Mouse (Mus musculus): ENCODE measurements around the gene C2cd4a. TPM values are rescaled to one million over a fixed set of nuclear protein-coding genes. Genes with fewer than 3 reads are reported as not detected.

C2cd4a gene
- total RNA-seq, 2 experiments from 2014 or later = not detected

DNA sequence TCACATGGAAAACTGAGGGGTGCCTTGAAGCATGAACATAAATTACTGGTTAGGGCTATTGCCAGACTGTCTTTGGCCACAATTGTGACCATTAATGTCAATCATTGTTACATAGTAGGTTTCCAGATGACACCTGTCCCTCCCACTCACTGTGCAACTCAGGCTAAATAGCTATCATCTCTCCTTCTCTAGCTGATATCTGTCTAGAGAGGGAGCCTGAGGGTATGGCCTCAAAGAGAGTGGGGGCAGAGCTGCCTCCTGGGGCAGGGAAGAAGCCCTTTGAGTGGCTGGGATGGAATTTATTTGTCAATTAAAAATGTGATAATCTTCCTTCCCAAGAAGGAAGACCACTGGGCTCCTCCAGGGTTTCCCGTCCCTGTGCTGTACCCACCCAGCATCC is 37.9 kb downstream of the C2cd4a start:
- DNase-seq = no peak
- intact Hi-C loops (cut with DNase I) = no loop called here

DNA sequence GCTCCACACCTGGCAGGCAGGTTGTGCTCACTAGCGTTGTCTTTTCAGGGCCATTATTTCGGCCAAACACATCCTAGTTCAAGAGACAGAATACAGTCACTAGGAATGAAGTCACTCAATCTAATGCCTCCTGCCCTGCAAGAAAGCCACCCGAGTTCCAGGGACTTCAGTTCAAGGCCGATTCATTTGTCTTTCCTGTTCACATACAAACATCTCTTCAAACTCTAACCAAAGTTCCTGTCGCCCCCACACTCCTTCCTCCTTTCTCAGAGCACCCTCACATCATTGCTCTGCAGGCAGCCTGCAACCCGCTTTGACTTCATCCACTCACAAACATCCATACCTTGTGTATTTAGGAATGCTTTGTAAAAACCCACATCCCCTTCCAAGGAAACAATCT is 38.6 kb downstream of the C2cd4a start:
- intact Hi-C loops (cut with DNase I) = no loop called here

DNA sequence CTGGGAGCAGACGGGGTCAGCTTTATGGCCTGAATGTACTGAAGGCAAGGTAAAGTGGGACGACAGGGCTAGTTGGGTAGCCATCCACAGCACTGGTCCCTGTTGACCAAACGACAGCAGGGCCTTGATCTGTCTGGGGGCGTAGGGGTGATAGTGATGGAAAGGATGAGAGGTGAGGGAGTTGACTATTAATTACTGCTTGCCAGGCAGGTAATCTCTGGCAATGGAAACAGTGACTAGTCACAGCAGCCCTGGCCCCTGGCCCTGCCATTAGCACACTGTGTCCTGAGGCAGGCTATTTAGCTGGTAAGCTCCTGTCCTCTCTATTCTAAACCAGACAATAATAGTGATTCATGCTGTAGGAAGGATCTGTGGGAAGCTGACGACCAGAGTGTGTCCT is 39.7 kb downstream of the C2cd4a start:
- DNase-seq = no peak
- intact Hi-C loops (cut with DNase I) = no loop called here

More for the DNA sequence above, 38.6 kb downstream of the C2cd4a start:
- DNase-seq = no peak

DNA sequence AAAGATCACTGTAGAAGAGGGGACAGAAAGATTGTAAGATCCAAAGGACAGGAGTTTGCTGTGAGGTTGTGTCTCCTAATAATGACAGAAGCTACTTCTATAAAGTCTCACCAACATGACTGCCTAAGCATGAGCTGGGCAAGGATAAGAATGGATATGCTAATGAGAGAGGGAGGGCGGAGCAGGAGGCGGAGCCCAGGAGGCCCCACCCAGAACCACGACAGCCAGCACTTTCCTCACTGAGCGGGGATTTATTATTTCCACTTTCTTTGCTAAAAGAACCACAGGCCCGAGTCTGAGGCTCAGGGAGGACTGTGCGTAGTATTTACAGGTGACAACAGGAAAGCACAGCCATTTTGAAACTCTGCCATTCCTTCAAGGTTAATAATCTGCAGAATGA is 44.5 kb downstream of the C2cd4a start:
- intact Hi-C loops (cut with DNase I) = no loop called here
- DNase-seq = no peak

DNA sequence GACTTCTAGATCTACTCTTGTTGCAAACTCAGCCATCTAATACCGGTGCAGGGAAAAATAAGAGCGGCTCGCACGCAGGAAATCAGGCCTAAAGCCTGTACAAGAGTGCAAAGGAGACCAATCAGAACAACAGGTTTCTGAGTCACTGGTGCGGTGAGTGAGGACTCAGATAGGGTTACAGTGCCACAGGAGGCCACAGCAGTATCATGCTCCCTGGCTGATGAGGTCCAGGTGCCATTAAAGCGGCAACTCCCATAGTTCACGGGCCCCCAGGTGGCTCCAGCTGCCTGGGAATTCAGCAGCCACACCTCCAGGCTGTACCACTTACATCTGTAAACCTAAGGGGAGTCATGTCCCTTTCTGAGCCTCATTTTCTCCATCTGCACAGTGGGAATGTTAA is 45.8 kb downstream of the C2cd4a start:
- intact Hi-C loops (cut with DNase I) = no loop called here

DNA sequence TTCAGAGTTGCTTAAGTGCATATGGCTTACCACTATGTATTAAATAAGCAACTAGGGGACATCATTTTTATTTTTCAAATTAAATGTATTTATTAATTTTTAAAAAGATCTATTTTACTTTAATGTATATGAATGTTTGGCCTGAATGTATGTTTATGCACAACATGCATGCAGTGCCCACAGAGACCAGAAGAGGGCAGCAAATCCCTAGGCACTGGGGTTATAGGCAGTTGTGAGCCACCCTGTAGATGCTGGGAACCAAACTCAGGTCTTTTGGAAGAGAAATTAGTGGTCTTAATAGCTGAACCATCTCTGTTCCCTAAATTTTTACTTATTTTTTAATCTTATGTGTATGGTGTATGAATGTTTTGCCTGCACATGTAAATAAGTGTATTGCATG is 48.2 kb downstream of the C2cd4a start:
- DNase-seq = no peak
- intact Hi-C loops (cut with DNase I) = no loop called here

More for the DNA sequence above, 45.8 kb downstream of the C2cd4a start:
- no peak for DNase-seq

DNA sequence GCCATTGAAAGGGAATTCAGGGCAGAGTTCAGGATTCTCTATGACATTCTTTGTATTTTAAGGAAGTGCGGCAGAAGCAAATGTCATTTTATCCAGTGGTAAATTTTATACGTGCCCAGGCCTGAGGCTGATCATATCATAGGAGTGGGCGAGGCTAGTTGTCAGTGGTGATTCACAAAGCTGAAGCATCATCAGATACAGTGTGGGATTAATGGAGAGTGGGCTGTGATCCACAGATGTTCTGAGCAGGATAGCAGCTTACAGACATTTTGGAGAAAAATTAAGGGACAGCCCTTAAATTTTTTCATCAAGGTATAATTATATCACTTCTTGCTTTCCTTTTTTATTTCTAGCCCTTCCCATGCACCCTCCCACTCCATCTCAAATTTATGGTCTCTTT is 48.7 kb downstream of the C2cd4a start:
- DNase-seq = no peak
- intact Hi-C loops (cut with DNase I) = no loop called here

DNA sequence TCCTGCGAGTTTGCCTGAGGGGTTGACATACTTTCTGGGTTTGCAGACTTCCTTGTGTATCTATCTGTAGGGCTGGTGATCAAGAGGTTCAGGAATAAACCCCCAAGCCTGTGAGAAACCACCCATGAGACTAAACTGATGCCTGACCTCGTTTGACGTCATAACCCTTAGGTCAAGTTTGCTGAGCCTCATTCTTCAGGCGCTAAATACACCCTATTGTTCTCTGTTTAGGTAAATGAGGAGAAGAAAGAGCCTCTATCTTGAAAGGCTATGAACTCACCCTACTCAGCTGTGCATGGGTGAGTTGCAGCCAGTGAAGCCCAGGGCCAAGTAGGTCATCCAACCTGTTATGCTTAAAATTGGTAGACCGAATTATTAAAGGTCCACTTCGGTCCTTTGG is 49.3 kb downstream of the C2cd4a start:
- intact Hi-C loops (cut with DNase I) = no loop called here
- no peak for DNase-seq

Other genes with a start within 250 kb of the C2cd4a start
- gene C2cd4b, start 72.9 kb downstream of the C2cd4a start, total RNA-seq (2021) = under 1 TPM; 0.36 to 0.58 TPM
- 10 to 100 TPM; 37.0 to 38.7 TPM for gene Vps13c, start 8.1 kb upstream of the C2cd4a start, total RNA-seq (2021)

Data from left cerebral cortex, postnatal 4 days (tissue).